Mouse (Mus musculus) hindbrain, postnatal 0 days (tissue): Measurements from ENCODE around the gene Fam181a. TPM values are rescaled to one million over a fixed set of nuclear protein-coding genes. Genes with fewer than 3 reads are reported as not detected.

Source experiments
- ATAC-seq: fragments of 200-750 bp; cut with Nextera tagmentation; 2 replicates; pipeline ENCODE4 v1.8.0; 2017; ENCODE audit warnings: mild to moderate bottlenecking, moderate TSS enrichment, moderate library complexity
- DNase-seq: peaks from one replicate; pipeline ENCODE4 v3.0.0-alpha.2; 2015; ENCODE audit warnings: low spot score
- H3K27ac ChIP-seq: fragments of 300-500 bp; sonication (generic); 2 replicates; pipeline ENCODE4 v1.5.1; 2014; ENCODE audit warnings: mild to moderate bottlenecking
- H3K27me3 ChIP-seq: fragments of 300-500 bp; sonication (generic); 2 replicates; pipeline ENCODE4 v1.6.1; 2014; ENCODE audit warnings: low read length, mixed read lengths; ENCODE audit not compliant: insufficient read depth
- H3K36me3 ChIP-seq: fragments of 300-500 bp; sonication (generic); 2 replicates; pipeline ENCODE4 v1.6.1; 2014; ENCODE audit warnings: low read length, mixed read lengths; ENCODE audit not compliant: insufficient read depth
- H3K4me1 ChIP-seq: fragments of 300-500 bp; sonication (generic); 2 replicates; pipeline ENCODE4 v1.6.1; 2014; ENCODE audit warnings: antibody characterized with exemption, low read length, mixed read lengths; ENCODE audit not compliant: insufficient read depth
- H3K4me2 ChIP-seq: fragments of 300-500 bp; sonication (generic); 2 replicates; pipeline ENCODE4 v1.6.1; 2014; ENCODE audit warnings: low read depth, mild to moderate bottlenecking, low read length, moderate library complexity, mixed read lengths
- H3K4me3 ChIP-seq: fragments of 300-500 bp; sonication (generic); 2 replicates; pipeline ENCODE4 v1.5.1; 2014; ENCODE audit warnings: low read length
- H3K9ac ChIP-seq: fragments of 300-500 bp; sonication (generic); replicated peaks from 2 replicates; pipeline ENCODE4 v1.6.1; 2014; ENCODE audit warnings: mild to moderate bottlenecking, low read length, moderate library complexity, mixed read lengths
- H3K9me3 ChIP-seq: fragments of 300-500 bp; sonication (generic); 2 replicates; pipeline ENCODE4 v1.6.1; 2016; ENCODE audit warnings: low read length, mixed read lengths
- CTCF ChIP-seq: IDR thresholded peaks from 2 replicates; pipeline ENCODE4 v1.5.1; 2016; ENCODE audit warnings: antibody characterized with exemption, control low read depth, low read depth
- WGBS: fragments of 180-500 bp; shearing (Covaris S2); extraction: QIAGEN DNeasy Blood & Tissue Kit; methylation state at CpG from one replicate; pipeline ENCODE4 v1.1.7; 2014; 5-methylcytosine and 5-hydroxymethylcytosine counted together
- polyA plus RNA-seq: library from polyadenylated mRNA; unstranded; fragments of >200 nt; fragmentation: Nextera tagmentation; extraction: Ambion mirVana; gene quantifications from 2 replicates; pipeline ENCODE4 v1.2.1, GENCODE M21; 2015
- total RNA-seq: library from RNA; depleted of rRNA; stranded (reverse); fragments of >200 nt; gene quantifications from 2 replicates; pipeline ENCODE4 v1.2.3, GENCODE M21; 2014; rRNA removed

Fam181a gene
- total and polyA plus RNA-seq, 2 experiments from 2014 or later: 9.2 to 18.5 TPM

DNA sequence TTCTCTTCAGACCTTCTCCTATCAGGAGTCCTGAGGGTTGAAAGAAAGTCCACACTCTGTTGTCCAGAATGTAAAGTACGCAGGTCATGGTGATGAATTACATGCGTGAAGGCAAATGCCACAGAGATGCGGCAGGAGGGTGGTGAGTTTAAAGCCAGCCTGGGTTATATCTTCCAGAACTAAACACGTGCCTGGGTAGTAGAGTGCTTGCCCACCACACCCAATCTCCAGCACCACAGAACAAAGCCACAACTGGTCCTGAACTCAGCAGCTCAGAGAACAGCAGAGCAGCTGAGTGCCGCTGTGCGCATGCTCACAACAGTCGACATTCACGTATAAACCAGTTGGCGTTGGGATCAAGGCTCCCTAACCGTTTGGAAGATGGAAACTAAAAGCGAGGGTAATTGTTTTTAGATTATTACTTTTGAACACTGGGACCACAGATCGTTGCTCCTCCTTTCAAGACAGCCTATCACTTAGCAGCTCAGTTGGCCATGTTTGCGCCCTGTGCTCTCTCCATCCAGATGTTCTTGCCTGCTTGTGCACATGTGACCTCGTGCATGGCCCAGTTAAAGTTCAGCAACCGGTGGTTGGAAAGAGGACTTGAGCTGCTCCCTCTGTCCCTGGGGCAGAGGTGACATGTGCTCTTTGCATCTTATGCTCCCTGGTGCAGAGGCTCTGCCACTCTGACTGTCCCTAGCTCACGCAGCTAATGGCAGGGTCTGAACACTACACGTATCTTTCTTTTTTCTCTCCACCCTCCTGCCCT is 50.9 kb downstream of the Fam181a start:
- Histone ChIP-seq H3K27ac (no peak overlapping the region), H3K9ac (no peak overlapping the region), H3K9me3 (no peaks in the 10 kb centered on the region), H3K4me2 (no peak overlapping the region), H3K27me3 (no peaks in the 10 kb centered on the region), H3K4me3 (no peak overlapping the region), H3K36me3 (no peaks in the 10 kb centered on the region), H3K4me1 (no peaks in the 10 kb centered on the region)
- WGBS: 84% methylated on average over 17 of the region's 17 CpGs
- TF ChIP-seq CTCF: no peak
- ATAC-seq (no peak), DNase-seq (no peak)

DNA sequence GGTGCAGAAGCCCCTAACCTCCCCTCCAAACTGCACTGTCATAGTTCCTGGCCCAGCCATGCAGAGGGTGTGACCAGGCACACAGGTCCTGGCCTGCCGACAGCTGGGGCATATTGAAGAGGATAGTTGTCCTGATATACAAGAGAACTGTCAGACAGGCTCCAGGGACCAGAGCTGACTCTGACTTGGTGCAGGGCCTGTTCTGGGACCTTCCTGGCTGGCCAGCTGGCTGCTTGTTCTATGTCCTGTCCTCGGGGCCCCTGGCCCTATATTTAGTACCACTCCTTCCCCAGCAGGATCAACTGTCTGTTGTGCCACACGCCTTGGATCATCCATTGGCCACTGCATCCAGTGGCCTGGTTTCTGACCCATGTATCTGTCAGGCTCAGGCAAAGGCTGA is 51.6 kb downstream of the Fam181a start:
- H3K9ac ChIP-seq: no peak overlapping the region
- no peaks in the 10 kb centered on the region for H3K27me3 ChIP-seq
- H3K4me1 ChIP-seq: no peaks in the 10 kb centered on the region
- TF ChIP-seq CTCF: no peak
- 84% methylated on average over 3 of the region's 3 CpGs for WGBS
- no peak overlapping the region for H3K4me2 ChIP-seq
- H3K9me3 ChIP-seq: no peaks in the 10 kb centered on the region
- no peaks in the 10 kb centered on the region for H3K36me3 ChIP-seq
- DNase-seq: no peak
- no peak overlapping the region for H3K27ac ChIP-seq
- no peak overlapping the region for H3K4me3 ChIP-seq
- ATAC-seq: no peak

Other genes starting within 250 kb of the Fam181a start
- 1.3 and 3.6 TPM in 2 replicates for gene Prima1, start 68.8 kb upstream of the Fam181a start, total RNA-seq
- 0.87 and 0.93 TPM in 2 replicates for gene Prima1, start 68.8 kb upstream of the Fam181a start, polyA plus RNA-seq
- gene Asb2, start 45.0 kb downstream of the Fam181a start, total RNA-seq: 3.2 and 4.2 TPM in 2 replicates
- gene Asb2, start 45.0 kb downstream of the Fam181a start, polyA plus RNA-seq: 1.4 and 1.6 TPM in 2 replicates
- gene Otub2, start 77.7 kb downstream of the Fam181a start, total RNA-seq: 21.0 and 27.6 TPM in 2 replicates
- 17.3 and 18.5 TPM in 2 replicates for gene Otub2, start 77.7 kb downstream of the Fam181a start, polyA plus RNA-seq
- 4.2 and 6.5 TPM in 2 replicates for gene 9330161L09Rik, start 96.8 kb downstream of the Fam181a start, total RNA-seq
- 0.91 and 1.1 TPM in 2 replicates for gene 9330161L09Rik, start 96.8 kb downstream of the Fam181a start, polyA plus RNA-seq
- gene Ddx24, start 114.9 kb downstream of the Fam181a start, total RNA-seq: 129 and 148 TPM in 2 replicates
- 213 and 220 TPM in 2 replicates for gene Ddx24, start 114.9 kb downstream of the Fam181a start, polyA plus RNA-seq
- 18.4 and 28.6 TPM in 2 replicates for gene Ifi27, start 123.2 kb downstream of the Fam181a start, total RNA-seq
- gene Ifi27, start 123.2 kb downstream of the Fam181a start, polyA plus RNA-seq: 26.7 and 29.2 TPM in 2 replicates
- gene Ifi27l2a, start 132.7 kb downstream of the Fam181a start, total RNA-seq: 3.2 TPM in 1 of 2 replicates, not detected in the other
- gene Ifi27l2a, start 132.7 kb downstream of the Fam181a start, polyA plus RNA-seq: 13.1 and 13.5 TPM in 2 replicates
- not detected in 2 replicates for gene Ifi27l2b, start 146.2 kb downstream of the Fam181a start, total RNA-seq
- not detected in 2 replicates for gene Ifi27l2b, start 146.2 kb downstream of the Fam181a start, polyA plus RNA-seq
- gene Ppp4r4, start 221.3 kb downstream of the Fam181a start, total RNA-seq: 6.6 and 6.7 TPM in 2 replicates
- gene Ppp4r4, start 221.3 kb downstream of the Fam181a start, polyA plus RNA-seq: 3.0 and 3.6 TPM in 2 replicates